Mouse (Mus musculus): ENCODE measurements around the gene Chrm2. TPM values are rescaled to one million over a fixed set of nuclear protein-coding genes. Genes with fewer than 3 reads are reported as not detected.

The Chrm2 gene
- total RNA-seq (2023) = not detected in 2 replicates

GRCm38 (mm10) chr6:36387612-36388400 lies at the start of gene Chrm2:
Chrm2 (plus strand) TSS chr6:36388084.

Data from neutrophil, adult 65 days (primary cell).